Mouse (Mus musculus): ENCODE measurements around the gene Poldip2. TPM values are rescaled to one million over a fixed set of nuclear protein-coding genes. Genes with fewer than 3 reads are reported as not detected.

The Poldip2 gene
- polyA plus RNA-seq, 1 experiment from 2014 or later: 163 TPM

DNA sequence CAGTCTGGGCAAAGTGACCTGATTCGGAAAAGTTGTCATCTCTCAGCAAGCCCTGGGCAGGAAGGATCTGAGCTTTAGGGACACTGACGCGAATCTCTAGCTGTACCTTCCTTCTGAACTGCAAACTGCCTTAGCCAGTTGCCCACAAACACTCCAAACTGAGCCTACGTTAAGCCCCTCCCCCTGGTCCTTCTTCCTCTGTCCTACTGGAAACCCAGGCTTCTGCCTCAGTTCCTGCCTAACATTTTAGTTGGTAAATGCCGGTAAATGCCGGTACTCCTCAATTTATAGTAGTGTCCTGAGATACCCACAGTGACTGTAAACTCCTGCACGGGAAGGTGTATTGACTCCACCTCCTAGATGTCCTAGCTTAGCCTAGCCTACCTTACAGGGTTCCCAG is 28.4 kb upstream of the Poldip2 start:
- Histone ChIP-seq H3K4me2 (no peak overlapping the region), H3K27me3 (peaks cover 43% of the 10 kb centered on the region), H3K9me3 (no peaks in the 10 kb centered on the region), H3K27ac (no peak overlapping the region), H3K4me1 (no peaks in the 10 kb centered on the region), H3K4me3 (no peak overlapping the region), H3K9ac (no peak overlapping the region), H3K36me3 (no peaks in the 10 kb centered on the region)
- 48% methylated on average over 7 of the region's 7 CpGs for WGBS
- ATAC-seq (ENCODE audit: insufficient number of reproducible peaks, low FRiP score, low TSS enrichment, low read depth): no peak

GRCm38 (mm10) chr11:78488168-78488567 is 23.8 kb upstream of the Poldip2 start:
- WGBS: 4% methylated on average over 8 of the region's 8 CpGs
- Histone ChIP-seq H3K4me1 (peaks cover 6% of the 10 kb centered on the region), H3K4me2 (no peak overlapping the region), H3K9me3 (no peaks in the 10 kb centered on the region), H3K9ac (no peak overlapping the region), H3K27ac (no peak overlapping the region), H3K27me3 (peaks cover 72% of the 10 kb centered on the region), H3K4me3 (no peak overlapping the region), H3K36me3 (no peaks in the 10 kb centered on the region)
- ATAC-seq (ENCODE audit: insufficient number of reproducible peaks, low FRiP score, low TSS enrichment, low read depth): no peak

DNA sequence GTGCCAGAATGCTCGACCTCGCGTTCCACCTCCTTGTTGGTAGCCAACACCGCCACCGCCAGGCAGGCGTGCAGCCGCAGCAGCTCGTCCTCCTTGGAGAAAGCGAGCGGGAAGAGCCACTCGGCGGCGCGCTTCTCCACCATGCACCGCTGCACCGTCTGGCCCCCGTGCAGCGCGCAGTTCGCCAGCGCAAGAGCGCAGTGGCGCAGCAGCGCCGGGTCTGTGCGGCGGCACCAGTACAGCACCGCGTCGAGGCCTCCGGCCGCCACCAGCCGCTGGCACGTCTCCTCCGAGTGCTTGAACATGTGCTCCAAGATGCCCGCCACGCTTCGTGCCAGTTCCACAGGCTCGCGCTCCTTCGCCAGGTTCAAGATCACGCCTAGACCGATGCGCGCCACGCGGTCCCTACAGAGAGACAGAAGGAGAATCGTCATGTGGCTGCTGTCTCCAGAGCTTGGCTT is 21.2 kb upstream of the Poldip2 start:
- Histone ChIP-seq H3K27ac (no peak overlapping the region), H3K4me3 (peak overlapping the region; percentile 29), H3K9me3 (no peaks in the 10 kb centered on the region), H3K9ac (no peak overlapping the region), H3K27me3 (peaks cover 77% of the 10 kb centered on the region), H3K36me3 (no peaks in the 10 kb centered on the region), H3K4me2 (peak overlapping the region; percentile 41), H3K4me1 (peaks cover 6% of the 10 kb centered on the region)
- no peak for ATAC-seq (ENCODE audit: insufficient number of reproducible peaks, low FRiP score, low TSS enrichment, low read depth)
- 7% methylated on average over 48 of the region's 48 CpGs for WGBS

DNA sequence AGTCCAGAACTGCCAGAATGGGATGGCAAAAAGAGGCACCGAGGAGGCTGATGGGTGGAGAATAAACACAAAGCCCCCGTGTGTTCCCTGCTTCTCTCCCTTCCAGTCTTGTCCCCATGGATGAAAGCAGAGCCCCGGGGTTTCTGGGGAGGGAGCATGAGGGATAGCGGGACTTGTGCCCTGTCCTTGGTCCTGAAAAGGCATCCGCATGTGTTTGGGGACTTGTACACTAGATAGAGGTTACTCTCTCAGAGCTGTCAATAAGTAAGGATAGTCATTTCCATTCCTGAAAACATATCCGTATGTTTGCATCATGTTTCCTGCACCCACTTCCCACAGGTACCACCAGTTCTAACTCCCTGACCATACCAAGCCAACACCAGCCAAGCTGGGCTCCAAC is 16.1 kb upstream of the Poldip2 start:
- H3K9me3 ChIP-seq: no peaks in the 10 kb centered on the region
- H3K4me2 ChIP-seq: no peak overlapping the region
- 5% methylated on average over 6 of the region's 6 CpGs for WGBS
- no peaks in the 10 kb centered on the region for H3K36me3 ChIP-seq
- H3K9ac ChIP-seq: no peak overlapping the region
- ATAC-seq (ENCODE audit: insufficient number of reproducible peaks, low FRiP score, low TSS enrichment, low read depth): no peak
- H3K27me3 ChIP-seq: peaks cover 67% of the 10 kb centered on the region
- H3K27ac ChIP-seq: no peak overlapping the region
- peaks cover 17% of the 10 kb centered on the region for H3K4me1 ChIP-seq
- H3K4me3 ChIP-seq: no peak overlapping the region

- H3K36me3 ChIP-seq: no peaks in the 10 kb centered on the region
- 1% methylated on average over 44 of the region's 44 CpGs for WGBS
- peaks cover 16% of the 10 kb centered on the region for H3K4me1 ChIP-seq
- peaks cover 62% of the 10 kb centered on the region for H3K27me3 ChIP-seq
- H3K4me3 ChIP-seq: peak overlapping the region; percentile 48
- H3K27ac ChIP-seq: no peak overlapping the region
- ATAC-seq (ENCODE audit: insufficient number of reproducible peaks, low FRiP score, low TSS enrichment, low read depth): no peak; the same call in 1 of the 2 replicates
- H3K9ac ChIP-seq: no peak overlapping the region
- no peaks in the 10 kb centered on the region for H3K9me3 ChIP-seq
- peak overlapping the region; percentile 92 for H3K4me2 ChIP-seq
Observed at GRCm38 (mm10) chr11:78497071-78497541, 14.9 kb upstream of the Poldip2 start.

DNA sequence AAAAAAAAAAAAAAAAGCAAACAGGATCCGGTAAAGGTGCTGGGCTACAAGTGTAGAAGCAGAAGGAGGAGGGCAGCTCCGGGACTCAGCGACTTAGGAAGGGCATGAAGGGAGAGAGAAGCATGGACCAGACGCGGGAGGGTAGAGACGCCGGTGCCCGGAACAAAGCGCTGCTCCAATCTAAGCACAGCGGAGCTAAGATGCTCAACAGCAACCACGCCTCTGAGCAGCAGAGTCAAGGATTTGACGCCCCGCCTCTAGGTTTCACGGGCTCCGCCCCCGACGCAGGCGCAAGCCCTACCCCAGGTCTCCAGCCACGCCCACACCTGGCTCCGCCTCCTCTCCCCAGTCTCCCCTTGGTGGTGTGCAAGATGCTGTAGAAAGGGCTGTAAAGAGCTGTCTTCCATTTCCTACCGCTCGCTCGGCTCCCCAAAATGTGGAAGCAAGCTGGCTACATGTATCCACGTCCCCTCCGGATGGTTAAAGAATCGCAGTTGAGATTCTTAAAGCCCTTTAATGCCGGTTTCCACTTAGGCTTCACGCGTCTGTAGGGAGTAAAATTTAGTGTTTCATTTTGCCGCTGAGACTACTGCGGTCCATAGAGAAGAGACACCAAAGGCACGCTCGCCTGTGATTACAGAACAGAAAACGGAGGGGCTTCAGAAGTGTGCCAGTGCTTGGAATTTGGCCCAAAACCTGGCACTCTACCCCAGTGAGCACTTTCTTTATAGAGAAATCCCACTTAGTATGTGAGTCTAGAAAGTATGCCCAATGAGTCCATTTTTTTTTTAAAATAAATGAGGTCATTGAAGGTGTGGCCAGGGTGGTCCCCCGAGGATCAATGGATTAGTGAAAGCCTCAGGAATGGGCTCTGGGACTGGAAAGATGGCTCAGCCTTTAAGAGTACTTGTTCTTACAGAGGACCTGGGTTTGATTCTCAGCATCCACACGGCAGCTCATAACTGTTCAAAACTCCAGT is 14.2 kb upstream of the Poldip2 start, which contains the start of gene Sarm1:
Sarm1 (minus strand) TSS at position 211 of the 979 bp plus-strand sequence.
- WGBS: 3% methylated on average over 36 of the region's 36 CpGs
- Histone ChIP-seq H3K36me3 (no peaks in the 10 kb centered on the region), H3K27me3 (peaks cover 62% of the 10 kb centered on the region), H3K9ac (no peak within 1 kb of the TSS), H3K9me3 (no peaks in the 10 kb centered on the region), H3K4me3 (peak within 1 kb of the TSS; percentile 48), H3K4me1 (peaks cover 16% of the 10 kb centered on the region), H3K4me2 (peak within 1 kb of the TSS; percentile 92), H3K27ac (no peak within 1 kb of the TSS)
- peak; percentile 91 for ATAC-seq (ENCODE audit: insufficient number of reproducible peaks, low FRiP score, low TSS enrichment, low read depth)

- Histone ChIP-seq H3K27me3 (peaks cover 61% of the 10 kb centered on the region), H3K9me3 (no peaks in the 10 kb centered on the region), H3K4me2 (peak within 1 kb of the TSS; percentile 92), H3K9ac (no peak within 1 kb of the TSS), H3K27ac (no peak within 1 kb of the TSS), H3K4me3 (peak within 1 kb of the TSS; percentile 48), H3K4me1 (peaks cover 16% of the 10 kb centered on the region), H3K36me3 (no peaks in the 10 kb centered on the region)
- 63% methylated on average over 7 of the region's 7 CpGs for WGBS
- no peak for ATAC-seq (ENCODE audit: insufficient number of reproducible peaks, low FRiP score, low TSS enrichment, low read depth)
Observed at GRCm38 (mm10) chr11:78499004-78499403, 13.0 kb upstream of the Poldip2 start, which contains the start of gene Vtn. Gene Vtn (plus strand): TSS chr11:78499091.

- Histone ChIP-seq H3K9me3 (no peaks in the 10 kb centered on the region), H3K4me2 (no peak overlapping the region), H3K27ac (no peak overlapping the region), H3K4me3 (no peak overlapping the region), H3K27me3 (peaks cover 56% of the 10 kb centered on the region), H3K9ac (no peak overlapping the region), H3K36me3 (no peaks in the 10 kb centered on the region), H3K4me1 (peaks cover 16% of the 10 kb centered on the region)
- 44% methylated on average over 16 of the region's 16 CpGs for WGBS
- no peak for ATAC-seq (ENCODE audit: insufficient number of reproducible peaks, low FRiP score, low TSS enrichment, low read depth)
Observed at GRCm38 (mm10) chr11:78499543-78499942, 12.4 kb upstream of the Poldip2 start.

GRCm38 (mm10) chr11:78500623-78501202 is 11.3 kb upstream of the Poldip2 start:
- H3K9me3 ChIP-seq: no peaks in the 10 kb centered on the region
- H3K27ac ChIP-seq: no peak overlapping the region
- H3K27me3 ChIP-seq: peaks cover 44% of the 10 kb centered on the region
- H3K4me1 ChIP-seq: peaks cover 16% of the 10 kb centered on the region
- WGBS: 80% methylated on average over 9 of the region's 9 CpGs
- H3K9ac ChIP-seq: no peak overlapping the region
- 0 out of 2 replicates have a peak, but pooled peaks cover 3% of the 10 kb centered on the region for H3K36me3 ChIP-seq
- no peak overlapping the region for H3K4me3 ChIP-seq
- no peak for ATAC-seq (ENCODE audit: insufficient number of reproducible peaks, low FRiP score, low TSS enrichment, low read depth)
- H3K4me2 ChIP-seq: no peak overlapping the region

DNA sequence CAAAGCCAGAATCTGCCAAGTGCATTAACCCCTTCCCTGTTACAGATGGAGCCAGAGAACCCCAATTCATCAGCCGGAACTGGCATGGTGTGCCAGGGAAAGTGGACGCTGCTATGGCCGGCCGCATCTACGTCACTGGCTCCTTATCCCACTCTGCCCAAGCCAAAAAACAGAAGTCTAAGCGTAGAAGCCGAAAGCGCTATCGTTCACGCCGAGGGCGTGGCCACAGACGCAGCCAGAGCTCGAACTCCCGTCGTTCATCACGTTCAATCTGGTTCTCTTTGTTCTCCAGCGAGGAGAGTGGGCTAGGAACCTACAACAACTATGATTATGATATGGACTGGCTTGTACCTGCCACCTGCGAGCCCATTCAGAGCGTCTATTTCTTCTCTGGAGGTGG is 10.5 kb upstream of the Poldip2 start:
- peaks cover 36% of the 10 kb centered on the region for H3K27me3 ChIP-seq
- H3K4me3 ChIP-seq: no peak overlapping the region
- no peak for ATAC-seq (ENCODE audit: insufficient number of reproducible peaks, low FRiP score, low TSS enrichment, low read depth)
- H3K27ac ChIP-seq: no peak overlapping the region
- H3K4me2 ChIP-seq: no peak overlapping the region
- no peak overlapping the region for H3K9ac ChIP-seq
- peaks cover 6% of the 10 kb centered on the region for H3K36me3 ChIP-seq
- WGBS: 71% methylated on average over 20 of the region's 20 CpGs
- peaks cover 16% of the 10 kb centered on the region for H3K4me1 ChIP-seq
- H3K9me3 ChIP-seq: no peaks in the 10 kb centered on the region

DNA sequence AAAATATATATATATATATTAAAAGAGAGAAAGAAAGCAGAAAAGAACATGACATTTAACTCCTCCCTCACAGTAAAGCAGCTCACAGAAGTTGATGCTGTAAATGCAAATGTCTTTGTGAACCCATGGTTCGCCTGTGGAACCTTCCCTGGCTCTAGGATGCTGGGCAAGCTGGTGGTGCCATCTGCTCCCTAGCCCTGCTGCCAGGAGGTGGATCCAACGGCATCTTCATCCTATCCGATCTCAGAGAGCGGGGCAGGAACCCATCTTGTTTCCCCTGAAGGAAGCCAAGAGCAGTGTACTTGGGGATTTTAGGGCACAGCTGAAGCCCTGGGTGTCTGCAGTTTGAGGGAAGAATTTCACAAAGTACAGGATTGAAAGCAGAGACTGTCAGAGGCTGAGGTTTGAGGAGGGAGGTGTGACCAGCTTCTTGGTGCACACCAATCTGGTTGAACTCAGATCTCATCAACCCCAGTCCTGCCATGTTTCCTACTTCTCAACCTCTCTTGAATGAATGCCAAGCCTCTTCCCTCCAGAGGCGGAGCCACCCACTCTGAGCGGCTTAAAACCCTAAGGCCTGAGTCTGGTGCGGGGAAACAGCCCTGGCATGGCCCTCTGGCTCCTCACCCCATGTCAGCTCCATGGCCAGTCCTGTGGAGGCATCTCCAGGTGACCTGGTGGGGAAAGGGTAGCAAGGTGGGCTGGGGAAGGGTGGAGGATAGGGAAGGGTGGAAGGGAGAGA is 8.9 kb upstream of the Poldip2 start, which contains the start of gene Sebox:
Sebox (plus strand) TSS at position 539 of the 742 bp plus-strand sequence.
- peaks cover 21% of the 10 kb centered on the region for H3K36me3 ChIP-seq
- no peak within 1 kb of the TSS for H3K27ac ChIP-seq
- H3K4me3 ChIP-seq: no peak within 1 kb of the TSS
- no peaks in the 10 kb centered on the region for H3K9me3 ChIP-seq
- peaks cover 29% of the 10 kb centered on the region for H3K27me3 ChIP-seq
- H3K4me2 ChIP-seq: no peak within 1 kb of the TSS
- peaks cover 2% of the 10 kb centered on the region; the same call in 1 of the 2 replicates for H3K4me1 ChIP-seq
- H3K9ac ChIP-seq: 0 out of 2 replicates have a peak within 1 kb of the TSS, but pooled peaks have one; percentile 4
- no peak for ATAC-seq (ENCODE audit: insufficient number of reproducible peaks, low FRiP score, low TSS enrichment, low read depth)
- WGBS: 62% methylated on average over 7 of the region's 7 CpGs

Measured in limb, embryonic 15.5 days (tissue).